Mouse (Mus musculus) limb, embryonic 13.5 days (tissue): ENCODE results near the gene 1700017N19Rik. TPM values are rescaled to one million over a fixed set of nuclear protein-coding genes. Genes with fewer than 3 reads are reported as not detected.

Source experiments
- polyA plus RNA-seq: library from polyadenylated mRNA; unstranded; fragments of >200 nt; fragmentation: Nextera tagmentation; extraction: Ambion mirVana; gene quantifications from 2 replicates; pipeline ENCODE4 v1.2.1, GENCODE M21; 2015

1700017N19Rik gene
- polyA plus RNA-seq, 1 experiment from 2014 or later: not detected

Other genes with a start within 250 kb of the 1700017N19Rik start
- gene Gm4302, start 249.6 kb upstream of the 1700017N19Rik start, polyA plus RNA-seq: not detected in 2 replicates
- not detected in 2 replicates for gene Gm4303, start 244.5 kb upstream of the 1700017N19Rik start, polyA plus RNA-seq
- not detected in 2 replicates for gene Gm4305, start 239.4 kb upstream of the 1700017N19Rik start, polyA plus RNA-seq
- gene Gm4307, start 229.1 kb upstream of the 1700017N19Rik start, polyA plus RNA-seq: not detected in 2 replicates
- gene Gm4312, start 207.9 kb upstream of the 1700017N19Rik start, polyA plus RNA-seq: not detected in 2 replicates
- gene Tmtc3, start 103.1 kb upstream of the 1700017N19Rik start, polyA plus RNA-seq: 21.4 and 22.9 TPM in 2 replicates
- 5.6 and 6.3 TPM in 2 replicates for gene Cep290, start 102.9 kb upstream of the 1700017N19Rik start, polyA plus RNA-seq
- gene 4930430F08Rik, start 61 bp upstream of the 1700017N19Rik start, polyA plus RNA-seq: 7.9 and 9.0 TPM in 2 replicates